Mouse (Mus musculus): ENCODE measurements at regions not wholly inside any gene's neighbourhood (a gene's known extent, or its start where the extent isn't known, plus 50 kb on each side); places are given as distances from the start of the nearest gene placed in this dataset.
"Not testable (repeated sequence)": the region's sequence is repeated elsewhere in the genome, so short reads cannot be mapped to it uniquely, and the experiment has no call there.

- DNase-seq (ENCODE audit: low read depth) = no peak
Observed at GRCm38 (mm10) chr9:85920745-85921614, 78.8 kb downstream of the Tpbg start.

- no peak for DNase-seq (ENCODE audit: low read depth)
Observed at GRCm38 (mm10) chr9:85925259-85925658, 83.1 kb downstream of the Tpbg start.

- DNase-seq (ENCODE audit: low read depth) = no peak
Observed at GRCm38 (mm10) chr9:85932209-85932608, 90.0 kb downstream of the Tpbg start.

GRCm38 (mm10) chr9:85943066-85943684 is 101.0 kb downstream of the Tpbg start:
- not testable (repeated sequence) for DNase-seq (ENCODE audit: low read depth)

- DNase-seq (ENCODE audit: low read depth) = no peak
Observed at GRCm38 (mm10) chr9:85948495-85949137, 106.4 kb downstream of the Tpbg start.

- DNase-seq (ENCODE audit: low read depth) = no peak
Observed at GRCm38 (mm10) chr9:85951777-85952176, 109.6 kb downstream of the Tpbg start.

- no peak for DNase-seq (ENCODE audit: low read depth)
Observed at GRCm38 (mm10) chr9:85970076-85970475, 127.9 kb downstream of the Tpbg start.

GRCm38 (mm10) chr9:85981428-85981827 is 139.2 kb downstream of the Tpbg start:
- DNase-seq (ENCODE audit: low read depth) = no peak

GRCm38 (mm10) chr9:85983516-85983915 is 141.3 kb downstream of the Tpbg start:
- DNase-seq (ENCODE audit: low read depth) = not testable (repeated sequence)

- DNase-seq (ENCODE audit: low read depth) = no peak
Observed at GRCm38 (mm10) chr9:85985671-85986070, 143.5 kb downstream of the Tpbg start.

GRCm38 (mm10) chr9:85986142-85986541 is 144.0 kb downstream of the Tpbg start:
- DNase-seq (ENCODE audit: low read depth) = no peak

GRCm38 (mm10) chr9:86002996-86003395 is 160.8 kb downstream of the Tpbg start:
- no peak for DNase-seq (ENCODE audit: low read depth)

- no peak for DNase-seq (ENCODE audit: low read depth)
Observed at GRCm38 (mm10) chr9:86011661-86012060, 169.5 kb downstream of the Tpbg start.

GRCm38 (mm10) chr9:86015841-86016240 is 173.7 kb downstream of the Tpbg start:
- no peak for DNase-seq (ENCODE audit: low read depth)

- no peak for DNase-seq (ENCODE audit: low read depth)
Observed at GRCm38 (mm10) chr9:86020133-86020532, 178.0 kb downstream of the Tpbg start.

GRCm38 (mm10) chr9:86020765-86021164 is 178.6 kb downstream of the Tpbg start:
- no peak for DNase-seq (ENCODE audit: low read depth)

- no peak for DNase-seq (ENCODE audit: low read depth)
Observed at GRCm38 (mm10) chr9:86030738-86031137, 188.6 kb downstream of the Tpbg start.

GRCm38 (mm10) chr9:86044098-86044497 is 201.9 kb downstream of the Tpbg start:
- DNase-seq (ENCODE audit: low read depth) = no peak

- DNase-seq (ENCODE audit: low read depth) = no peak
Observed at GRCm38 (mm10) chr9:86058116-86058515, 215.9 kb downstream of the Tpbg start.

GRCm38 (mm10) chr9:86060049-86060448 is 217.9 kb downstream of the Tpbg start:
- DNase-seq (ENCODE audit: low read depth) = no peak

- no peak for DNase-seq (ENCODE audit: low read depth)
Observed at GRCm38 (mm10) chr9:86061230-86061629, 219.1 kb downstream of the Tpbg start.

- no peak for DNase-seq (ENCODE audit: low read depth)
Observed at GRCm38 (mm10) chr9:86079275-86079674, 237.1 kb downstream of the Tpbg start.

GRCm38 (mm10) chr9:86081873-86082272 is 239.7 kb downstream of the Tpbg start:
- no peak for DNase-seq (ENCODE audit: low read depth)

Measured in c-Kit-positive CD71-positive TER-119-negative erythroid progenitor cells, embryonic 14.5 days (primary cell).